Comparison of ENCODE assay signal across 27 mouse cellular contexts in genomic region chr8:121527751-121528150, GRCm38 (mm10). TPM values are rescaled to one million over a fixed set of nuclear protein-coding genes. Genes with fewer than 3 reads are reported as not detected.
DNase-seq lines count a peak whose midpoint lies in the region; ATAC-seq and TF ChIP-seq lines count a peak whose summit lies in the region.
"Had no signal": no experiment of that assay in that cellular context is flagged by ENCODE, and none has a peak within 500 bp of the region (broad histone marks: within the 10 kb centered on the region; RNA-seq: fewer than 3 reads in every experiment).

No protein-coding gene starts in this region.

- 0 out of 2 replicates have a peak, but pooled peaks cover 2% of the 10 kb centered on the region for H3K27me3 ChIP-seq in kidney, embryonic 15.5 days
- no peaks in the 10 kb centered on the region for H3K27me3 ChIP-seq in lung, embryonic 14.5 days (ENCODE audit: insufficient read depth, low read length)
- H3K27me3 ChIP-seq in lung, embryonic 16.5 days (ENCODE audit: control insufficient read depth, insufficient read depth, low read depth, low read length) = peaks cover 5% of the 10 kb centered on the region; the same call in 1 of the 2 replicates

- H3K27ac ChIP-seq in kidney, embryonic 15.5 days = peak overlapping the region; percentile 27; the same call in 1 of the 2 replicates
- peak overlapping the region; percentile 12; the same call in 1 of the 2 replicates for H3K27ac ChIP-seq in lung, embryonic 14.5 days (ENCODE audit: low read depth)
- H3K27ac ChIP-seq in lung, embryonic 16.5 days (ENCODE audit: low read length) = peak overlapping the region; percentile 25
- H3K27ac ChIP-seq: embryonic facial prominence, embryonic 13.5 days; embryonic facial prominence, embryonic 15.5 days; forebrain, embryonic 10.5 days; forebrain, embryonic 12.5 days had no signal

- no peaks in the 10 kb centered on the region for H3K36me3 ChIP-seq in kidney, embryonic 15.5 days
- no peaks in the 10 kb centered on the region for H3K36me3 ChIP-seq in lung, embryonic 14.5 days (ENCODE audit: insufficient read depth)
- no peaks in the 10 kb centered on the region for H3K36me3 ChIP-seq in lung, embryonic 16.5 days (ENCODE audit: control insufficient read depth, insufficient read depth, low read length)
- H3K36me3 ChIP-seq: embryonic facial prominence, embryonic 13.5 days; embryonic facial prominence, embryonic 15.5 days; forebrain, embryonic 10.5 days; forebrain, embryonic 12.5 days had no signal

- DNase-seq in kidney, adult 18-20 months = no peak
- DNase-seq in lung, embryonic 14.5 days = no peak
- no peak for DNase-seq in lung, postnatal 36 days
- DNase-seq in lung, adult 18-20 months = no peak
- DNase-seq in testis, postnatal 10 days (ENCODE audit: low spot score) = peak; percentile 41
- DNase-seq in testis, postnatal 14 days (ENCODE audit: low spot score) = no peak
- DNase-seq: adrenal gland, adult 2 months; adrenal gland, postnatal 10 days; adrenal gland, postnatal 25 days; cerebellum, adult 11 months; cerebellum, adult 18-20 months; cerebellum, adult 8-10 months; cerebellum, adult 9-11 months; cerebellum, postnatal 14 days; cerebellum, postnatal 36 days; embryo, embryonic 11 days had no signal

- no peaks in the 10 kb centered on the region for H3K9me3 ChIP-seq in kidney, embryonic 15.5 days (replicated peaks)
- H3K9me3 ChIP-seq in lung, embryonic 14.5 days (ENCODE audit: low read depth, low read length) = no peaks in the 10 kb centered on the region
- H3K9me3 ChIP-seq in lung, embryonic 16.5 days (ENCODE audit: control insufficient read depth, low read length) = no peaks in the 10 kb centered on the region
- H3K9me3 ChIP-seq: embryonic facial prominence, embryonic 13.5 days; embryonic facial prominence, embryonic 15.5 days; forebrain, embryonic 10.5 days; forebrain, embryonic 12.5 days had no signal

- 88% methylated on average over 9 of the region's 9 CpGs for WGBS in kidney, embryonic 15.5 days
- WGBS in lung, embryonic 14.5 days = 78% methylated on average over 9 of the region's 9 CpGs
- 80% methylated on average over 9 of the region's 9 CpGs for WGBS in lung, embryonic 16.5 days

- H3K4me3 ChIP-seq in kidney, embryonic 15.5 days (replicated peaks) = no peak overlapping the region
- no peak overlapping the region for H3K4me3 ChIP-seq in lung, embryonic 14.5 days (ENCODE audit: low read depth, low read length)
- no peak overlapping the region for H3K4me3 ChIP-seq in lung, embryonic 16.5 days (ENCODE audit: low read length)
- H3K4me3 ChIP-seq: embryonic facial prominence, embryonic 13.5 days; embryonic facial prominence, embryonic 15.5 days; erythroblast, embryonic 14.5 days; forebrain, embryonic 10.5 days; forebrain, embryonic 12.5 days had no signal

- no peak overlapping the region for H3K9ac ChIP-seq in kidney, embryonic 15.5 days
- no peak overlapping the region for H3K9ac ChIP-seq in lung, embryonic 14.5 days
- H3K9ac ChIP-seq in lung, embryonic 16.5 days (ENCODE audit: low read length) = no peak overlapping the region
- H3K9ac ChIP-seq: embryonic facial prominence, embryonic 13.5 days; embryonic facial prominence, embryonic 15.5 days; forebrain, embryonic 12.5 days had no signal

- no peak overlapping the region for H3K4me2 ChIP-seq in kidney, embryonic 15.5 days
- H3K4me2 ChIP-seq in lung, embryonic 14.5 days = no peak overlapping the region
- H3K4me2 ChIP-seq in lung, embryonic 16.5 days (ENCODE audit: low read depth, low read length) = no peak overlapping the region
- H3K4me2 ChIP-seq: embryonic facial prominence, embryonic 13.5 days; embryonic facial prominence, embryonic 15.5 days; forebrain, embryonic 12.5 days had no signal

- H3K4me1 ChIP-seq in kidney, embryonic 15.5 days = peaks cover 24% of the 10 kb centered on the region
- peaks cover 13% of the 10 kb centered on the region for H3K4me1 ChIP-seq in lung, embryonic 14.5 days (ENCODE audit: insufficient read depth)
- H3K4me1 ChIP-seq in lung, embryonic 16.5 days (replicated peaks; ENCODE audit: control insufficient read depth, insufficient read depth, low read length) = peaks cover 22% of the 10 kb centered on the region
- H3K4me1 ChIP-seq: forebrain, embryonic 12.5 days had no signal

- no peak for TF ChIP-seq CTCF in lung, embryonic 14.5 days (IDR thresholded peaks at IDR 0.05; ENCODE audit: low read depth)

- ATAC-seq in kidney, embryonic 15.5 days (replicated peaks; ENCODE audit: low FRiP score) = no peak
- no peak for ATAC-seq in lung, embryonic 14.5 days (ENCODE audit: insufficient read depth)
- ATAC-seq in lung, embryonic 16.5 days (ENCODE audit: low read depth) = no peak
- ATAC-seq: forebrain, embryonic 14.5 days had no signal

RNA-seq across cellular contexts. Expression of gene 1700018B08Rik, which starts 16.4 kb away (rescaled TPM):
- polyA plus RNA-seq in kidney, embryonic 15.5 days (2015; fragmentation: Nextera tagmentation; extraction: Ambion mirVana) = not detected in 2 replicates
- not detected in 2 replicates for polyA plus RNA-seq in lung, embryonic 14.5 days (2014; fragmentation: Nextera tagmentation; extraction: Ambion mirVana)
- polyA plus RNA-seq in lung, embryonic 16.5 days (2015; fragmentation: Nextera tagmentation; extraction: Ambion mirVana) = not detected in 2 replicates
- polyA plus RNA-seq: adrenal gland, adult 2 months; brain, embryonic 14.5 days; C2C12; embryonic facial prominence, embryonic 11.5 days; embryonic facial prominence, embryonic 13.5 days; embryonic facial prominence, embryonic 15.5 days; erythroblast, embryonic 14.5 days; forebrain, embryonic 10.5 days; forebrain, embryonic 12.5 days; forebrain, embryonic 14.5 days had no signal

RNA-seq across cellular contexts. Expression of gene Fbxo31, which starts 50.9 kb away (rescaled TPM):
- polyA plus RNA-seq in kidney, embryonic 15.5 days (2015; fragmentation: Nextera tagmentation; extraction: Ambion mirVana) = 16.6 and 17.5 TPM in 2 replicates
- polyA plus RNA-seq in lung, embryonic 14.5 days (2014; fragmentation: Nextera tagmentation; extraction: Ambion mirVana) = 17.5 and 18.4 TPM in 2 replicates
- polyA plus RNA-seq in lung, embryonic 16.5 days (2015; fragmentation: Nextera tagmentation; extraction: Ambion mirVana) = 12.0 and 12.9 TPM in 2 replicates
